Mouse (Mus musculus): ENCODE measurements at regions not wholly inside any gene's neighbourhood (a gene's known extent, or its start where the extent isn't known, plus 50 kb on each side); places are given as distances from the start of the nearest gene placed in this dataset.

- no peak for DNase-seq
Observed at GRCm38 (mm10) chr16:83250346-83250745, 422.2 kb downstream of the Gm21833 start.

GRCm38 (mm10) chr16:83254183-83254582 lies 426.0 kb downstream of the Gm21833 start:
- no peak for DNase-seq

GRCm38 (mm10) chr16:83271869-83272268 lies 443.7 kb downstream of the Gm21833 start:
- no peak for DNase-seq

GRCm38 (mm10) chr16:83316314-83316713 lies 488.1 kb downstream of the Gm21833 start:
- no peak for DNase-seq

- DNase-seq = no peak
Observed at GRCm38 (mm10) chr16:83326826-83327225, 498.6 kb downstream of the Gm21833 start.

- no peak for DNase-seq
Observed at GRCm38 (mm10) chr16:83351069-83351468, 522.9 kb downstream of the Gm21833 start.

GRCm38 (mm10) chr16:83394581-83394980 lies 566.4 kb downstream of the Gm21833 start:
- no peak for DNase-seq

GRCm38 (mm10) chr16:83420676-83421075 lies 592.5 kb downstream of the Gm21833 start:
- DNase-seq = peak; percentile 65

GRCm38 (mm10) chr16:83423096-83423495 lies 594.9 kb downstream of the Gm21833 start:
- no peak for DNase-seq
